Mouse (Mus musculus) embryonic facial prominence, embryonic 13.5 days (tissue): ENCODE results near the gene Thnsl2. TPM values are rescaled to one million over a fixed set of nuclear protein-coding genes. Genes with fewer than 3 reads are reported as not detected.
A peak's percentile ranks its signal among the peaks of the same experiment; 100 is the strongest.

Source experiments
- ATAC-seq: fragments of 200-750 bp; cut with Nextera tagmentation; 2 replicates; pipeline ENCODE4 v1.8.0; 2017; ENCODE audit warnings: low read depth; ENCODE audit not compliant: insufficient number of reproducible peaks, insufficient read depth, low FRiP score, low TSS enrichment
- H3K27ac ChIP-seq: fragments of 300-500 bp; sonication (generic); 2 replicates; pipeline ENCODE4 v1.5.1; 2015; ENCODE audit warnings: moderate library complexity, mild to moderate bottlenecking, inconsistent platforms
- H3K27me3 ChIP-seq: fragments of 300-500 bp; sonication (generic); 2 replicates; pipeline ENCODE4 v1.6.1; 2015; ENCODE audit warnings: mild to moderate bottlenecking, inconsistent platforms
- H3K36me3 ChIP-seq: fragments of 300-500 bp; sonication (generic); 2 replicates; pipeline ENCODE4 v1.6.1; 2015; ENCODE audit warnings: mild to moderate bottlenecking, inconsistent platforms
- H3K4me1 ChIP-seq: fragments of 300-500 bp; sonication (generic); 2 replicates; pipeline ENCODE4 v1.6.1; 2015; ENCODE audit warnings: inconsistent platforms
- H3K4me2 ChIP-seq: fragments of 300-500 bp; sonication (generic); 2 replicates; pipeline ENCODE4 v1.6.1; 2015; ENCODE audit warnings: moderate library complexity, mild to moderate bottlenecking, inconsistent platforms
- H3K4me3 ChIP-seq: fragments of 300-500 bp; sonication (generic); 2 replicates; pipeline ENCODE4 v1.5.1; 2015; ENCODE audit warnings: mild to moderate bottlenecking, inconsistent platforms
- H3K9ac ChIP-seq: fragments of 300-500 bp; sonication (generic); 2 replicates; pipeline ENCODE4 v1.6.1; 2015; ENCODE audit warnings: mild to moderate bottlenecking, inconsistent platforms
- H3K9me3 ChIP-seq: fragments of 300-500 bp; sonication (generic); 2 replicates; pipeline ENCODE4 v1.6.1; 2016; ENCODE audit warnings: inconsistent platforms
- WGBS: fragments of 180-500 bp; shearing (Covaris S2); methylation state at CpG from one replicate; pipeline ENCODE4 v1.1.7; 2015; ENCODE audit warnings: mixed read lengths; 5-methylcytosine and 5-hydroxymethylcytosine counted together
- polyA plus RNA-seq: library from polyadenylated mRNA; unstranded; fragments of >200 nt; fragmentation: Nextera tagmentation; extraction: Ambion mirVana; gene quantifications from 2 replicates; pipeline ENCODE4 v1.2.1, GENCODE M21; 2015

Gene Thnsl2
- 6.0 and 6.1 TPM in 2 replicates for polyA plus RNA-seq

DNA sequence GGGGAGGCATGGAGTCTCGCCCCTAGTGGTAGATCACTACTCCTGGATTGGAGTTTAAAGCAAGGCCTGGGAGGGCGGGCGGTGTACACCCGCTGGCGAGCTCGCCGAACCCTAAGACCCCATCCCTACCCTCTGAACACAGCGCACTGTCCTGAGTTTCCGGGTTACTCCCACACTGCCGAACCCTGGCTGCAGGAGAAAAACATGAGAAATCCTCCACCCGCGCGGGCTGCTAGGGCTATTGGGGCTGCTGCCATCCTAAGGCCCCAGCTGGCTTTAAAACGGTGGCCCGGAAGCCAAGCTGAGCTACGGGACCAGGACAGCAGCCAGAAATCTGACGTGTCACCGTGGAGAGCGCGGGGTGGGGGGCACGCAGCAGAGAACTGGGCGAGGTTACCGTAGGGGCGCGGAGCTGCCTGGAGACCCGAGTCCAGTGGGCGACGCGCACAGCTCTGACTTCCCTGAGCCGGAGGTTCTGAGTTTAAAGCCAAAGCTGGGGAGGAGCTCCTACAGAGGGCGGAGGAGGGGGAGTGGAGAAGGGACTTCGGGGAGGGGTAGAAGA is at the start of gene Thnsl2:
Thnsl2 (minus strand) TSS at position 546 of the 562 bp plus-strand sequence.
- WGBS: under 1% methylated on average over 32 of the region's 32 CpGs
- H3K36me3 ChIP-seq: no peaks in the 10 kb centered on the region
- peak; percentile 85 for ATAC-seq
- peak within 1 kb of the TSS; percentile 82 for H3K4me2 ChIP-seq
- H3K27ac ChIP-seq: peak within 1 kb of the TSS; percentile 72
- H3K9me3 ChIP-seq: no peaks in the 10 kb centered on the region
- H3K4me1 ChIP-seq: peaks cover 5% of the 10 kb centered on the region
- peak within 1 kb of the TSS; percentile 64 for H3K4me3 ChIP-seq
- H3K9ac ChIP-seq: peak within 1 kb of the TSS; percentile 79
- no peaks in the 10 kb centered on the region for H3K27me3 ChIP-seq

DNA sequence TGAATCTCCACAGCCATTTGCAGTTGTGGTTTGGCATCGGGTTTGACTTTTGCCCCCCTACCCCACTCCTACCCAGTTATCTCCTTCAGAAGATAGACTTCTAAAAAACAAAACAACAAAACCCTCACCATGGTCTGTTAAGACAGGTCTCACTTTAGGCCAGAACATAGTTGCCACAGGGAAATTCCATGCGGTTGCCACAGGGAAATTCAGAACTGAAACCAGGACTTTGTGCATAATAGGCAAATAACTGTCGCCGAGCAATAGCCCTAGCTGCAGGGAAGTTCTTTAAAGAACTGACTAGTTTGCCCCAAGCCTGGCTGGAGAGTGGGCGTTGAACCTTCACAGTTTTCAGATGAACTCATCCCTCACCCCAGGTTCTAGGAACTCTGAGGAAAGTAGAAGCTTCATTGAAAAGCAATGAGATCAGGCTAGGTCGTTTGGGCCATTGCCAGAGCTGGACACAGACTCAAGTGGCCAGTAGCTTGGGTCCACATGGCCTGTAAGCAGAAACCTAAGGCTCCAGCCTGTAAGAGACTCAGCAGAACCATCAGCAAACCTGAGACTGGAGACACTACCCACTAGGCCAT is 49.0 kb upstream of the Thnsl2 start:
- H3K4me1 ChIP-seq: no peaks in the 10 kb centered on the region
- no peak overlapping the region for H3K27ac ChIP-seq
- no peak overlapping the region for H3K4me2 ChIP-seq
- ATAC-seq: no peak
- H3K36me3 ChIP-seq: no peaks in the 10 kb centered on the region
- WGBS: 78% methylated on average over 6 of the region's 6 CpGs
- H3K4me3 ChIP-seq: no peak overlapping the region
- H3K9ac ChIP-seq: no peak overlapping the region
- H3K27me3 ChIP-seq: no peaks in the 10 kb centered on the region
- no peaks in the 10 kb centered on the region for H3K9me3 ChIP-seq

DNA sequence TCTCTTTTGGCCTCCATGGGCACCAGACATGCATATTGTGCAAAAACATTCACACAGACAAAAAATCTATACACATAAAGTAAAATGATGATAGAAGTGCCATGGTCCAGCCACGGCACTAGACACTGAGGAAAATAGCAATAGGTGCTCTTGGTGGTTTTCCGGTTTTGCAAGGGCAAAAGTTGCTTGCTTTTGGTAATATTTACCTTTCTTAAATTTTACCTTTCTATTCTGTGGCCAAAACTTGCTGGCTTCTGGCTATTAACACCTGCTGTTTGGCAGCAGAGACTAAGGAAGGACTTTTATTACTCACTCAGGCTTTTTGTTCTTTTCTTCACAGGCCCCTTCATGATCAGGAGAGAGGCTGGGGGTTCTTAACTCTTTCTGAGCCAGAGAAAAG is 46.3 kb upstream of the Thnsl2 start:
- H3K4me3 ChIP-seq: no peak overlapping the region
- no peaks in the 10 kb centered on the region for H3K4me1 ChIP-seq
- WGBS: 87% methylated on average over 2 of the region's 2 CpGs
- no peak overlapping the region for H3K27ac ChIP-seq
- no peak for ATAC-seq
- no peak overlapping the region for H3K4me2 ChIP-seq
- no peaks in the 10 kb centered on the region for H3K36me3 ChIP-seq
- no peaks in the 10 kb centered on the region for H3K9me3 ChIP-seq
- no peak overlapping the region for H3K9ac ChIP-seq
- H3K27me3 ChIP-seq: no peaks in the 10 kb centered on the region

DNA sequence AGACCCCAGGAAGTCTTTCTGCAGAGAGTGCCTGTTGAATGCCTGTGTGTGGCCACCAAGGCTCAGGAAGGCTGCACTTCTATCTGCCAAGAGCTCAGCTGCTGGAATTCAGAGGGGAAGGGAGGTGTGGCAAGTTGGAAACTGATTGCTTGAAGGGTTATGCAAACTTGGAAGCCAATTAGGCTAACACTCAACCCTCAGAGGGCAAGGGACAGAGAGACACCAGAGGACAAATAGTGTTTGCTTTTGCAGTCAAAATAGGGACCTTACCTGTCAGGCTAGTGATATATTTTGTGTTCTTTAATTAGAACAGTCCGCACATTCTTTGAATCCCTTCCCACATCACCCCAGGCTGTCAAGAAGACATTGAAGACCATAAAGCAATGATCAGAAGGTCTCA is 45.3 kb upstream of the Thnsl2 start:
- H3K27me3 ChIP-seq: no peaks in the 10 kb centered on the region
- no peaks in the 10 kb centered on the region for H3K36me3 ChIP-seq
- no peak overlapping the region for H3K4me3 ChIP-seq
- no peak overlapping the region for H3K9ac ChIP-seq
- H3K9me3 ChIP-seq: no peaks in the 10 kb centered on the region
- ATAC-seq: no peak
- WGBS: 59% methylated on average over 1 of the region's 1 CpGs
- no peak overlapping the region for H3K4me2 ChIP-seq
- H3K27ac ChIP-seq: no peak overlapping the region
- H3K4me1 ChIP-seq: no peaks in the 10 kb centered on the region

DNA sequence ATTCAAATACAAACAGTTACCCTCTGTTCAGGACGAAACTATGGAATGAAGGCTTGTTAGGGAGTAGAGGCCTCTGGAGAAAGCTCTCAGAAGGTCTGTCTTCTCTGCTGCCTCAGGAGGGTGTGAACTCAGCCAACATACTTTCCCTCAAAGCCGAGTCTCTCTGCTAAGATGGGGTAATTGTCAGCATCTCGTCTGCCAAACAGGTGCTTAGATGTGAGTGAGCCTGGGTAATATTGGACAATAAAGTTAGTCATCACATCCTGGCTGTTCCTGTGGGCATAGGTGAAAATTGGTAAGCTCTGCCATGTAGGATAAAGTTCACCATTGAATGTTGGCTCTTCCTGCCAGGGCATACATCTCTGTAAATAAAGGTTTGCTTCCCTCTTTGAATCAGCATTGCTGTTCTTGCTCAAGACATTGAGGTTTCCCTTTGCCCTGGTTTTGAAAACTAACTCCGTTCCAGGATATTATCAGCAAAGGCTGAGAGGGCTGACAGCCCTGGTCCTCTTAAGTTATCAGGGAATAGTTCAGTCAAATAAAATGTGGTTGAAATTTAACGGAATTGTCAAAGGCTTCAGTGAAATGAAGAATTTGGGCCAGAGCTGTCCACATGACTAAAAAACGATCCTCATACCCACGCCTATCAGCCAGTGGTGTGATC is 40.8 kb upstream of the Thnsl2 start:
- H3K27me3 ChIP-seq: no peaks in the 10 kb centered on the region
- ATAC-seq: no peak
- H3K9ac ChIP-seq: no peak overlapping the region
- H3K36me3 ChIP-seq: no peaks in the 10 kb centered on the region
- H3K27ac ChIP-seq: no peak overlapping the region
- H3K4me1 ChIP-seq: no peaks in the 10 kb centered on the region
- no peaks in the 10 kb centered on the region for H3K9me3 ChIP-seq
- WGBS: 80% methylated on average over 7 of the region's 7 CpGs
- H3K4me3 ChIP-seq: no peak overlapping the region
- H3K4me2 ChIP-seq: no peak overlapping the region

DNA sequence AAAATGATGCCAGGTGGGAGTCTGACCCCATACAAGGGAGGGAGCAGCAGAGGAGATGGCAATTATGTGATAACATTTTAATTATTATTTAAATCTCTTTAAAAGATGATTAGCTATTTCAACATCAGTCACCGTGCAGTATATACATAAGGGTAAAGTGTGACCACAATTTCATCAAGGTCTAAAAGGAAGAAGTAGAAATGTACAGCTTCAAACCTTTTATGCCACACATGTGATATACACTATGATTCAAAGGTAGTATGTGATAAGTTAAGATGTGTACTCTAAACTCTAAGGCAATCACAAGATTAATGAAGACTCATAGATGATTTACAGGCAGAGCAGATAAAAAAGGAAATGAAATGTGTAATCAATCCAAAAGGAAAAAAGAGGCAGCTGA is 36.4 kb upstream of the Thnsl2 start:
- Histone ChIP-seq H3K27me3 (no peaks in the 10 kb centered on the region), H3K4me1 (no peaks in the 10 kb centered on the region), H3K27ac (no peak overlapping the region), H3K9me3 (no peaks in the 10 kb centered on the region), H3K36me3 (no peaks in the 10 kb centered on the region), H3K4me2 (no peak overlapping the region), H3K4me3 (no peak overlapping the region), H3K9ac (no peak overlapping the region)
- ATAC-seq: no peak
- 88% methylated on average over 1 of the region's 1 CpGs for WGBS

DNA sequence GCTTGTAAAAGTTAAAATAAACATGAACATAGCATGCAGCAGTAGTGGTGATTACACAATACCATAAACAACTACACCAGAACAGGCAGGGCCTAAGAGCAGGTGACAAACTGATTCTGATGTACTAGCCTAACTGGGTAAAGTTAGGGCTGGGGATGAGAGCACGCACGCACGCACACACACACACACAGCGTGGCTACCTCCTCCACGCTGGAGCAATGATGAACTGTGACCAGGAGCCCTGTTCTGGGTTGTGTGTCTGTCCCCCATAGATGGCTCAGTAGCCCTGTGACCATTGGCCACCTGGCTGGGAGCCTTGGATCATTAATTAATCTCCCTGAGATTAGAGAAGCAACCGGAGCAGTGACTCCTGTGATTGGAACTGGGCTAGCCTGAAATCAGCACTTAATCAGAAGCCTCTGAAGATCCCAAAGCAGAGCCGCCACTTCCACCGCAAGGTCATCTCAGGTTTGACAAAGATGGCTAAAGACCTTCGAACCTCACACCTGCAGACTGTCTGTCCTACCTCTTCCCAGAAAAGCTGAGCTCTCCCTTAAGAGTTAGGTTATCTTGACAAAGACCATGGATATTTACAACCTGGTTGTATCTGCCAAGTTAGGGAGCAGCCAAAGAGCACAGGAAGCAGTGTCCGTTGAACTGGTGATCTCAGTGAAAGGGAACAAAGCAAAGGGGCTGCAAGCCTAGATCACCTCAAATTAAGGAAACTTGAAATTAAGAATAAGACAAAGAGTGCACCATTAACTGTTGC is 28.8 kb upstream of the Thnsl2 start:
- no peak for ATAC-seq
- Histone ChIP-seq H3K4me2 (no peak overlapping the region), H3K27ac (no peak overlapping the region), H3K36me3 (no peaks in the 10 kb centered on the region), H3K27me3 (no peaks in the 10 kb centered on the region), H3K4me3 (no peak overlapping the region), H3K4me1 (no peaks in the 10 kb centered on the region), H3K9me3 (no peaks in the 10 kb centered on the region), H3K9ac (no peak overlapping the region)
- 88% methylated on average over 10 of the region's 10 CpGs for WGBS

DNA sequence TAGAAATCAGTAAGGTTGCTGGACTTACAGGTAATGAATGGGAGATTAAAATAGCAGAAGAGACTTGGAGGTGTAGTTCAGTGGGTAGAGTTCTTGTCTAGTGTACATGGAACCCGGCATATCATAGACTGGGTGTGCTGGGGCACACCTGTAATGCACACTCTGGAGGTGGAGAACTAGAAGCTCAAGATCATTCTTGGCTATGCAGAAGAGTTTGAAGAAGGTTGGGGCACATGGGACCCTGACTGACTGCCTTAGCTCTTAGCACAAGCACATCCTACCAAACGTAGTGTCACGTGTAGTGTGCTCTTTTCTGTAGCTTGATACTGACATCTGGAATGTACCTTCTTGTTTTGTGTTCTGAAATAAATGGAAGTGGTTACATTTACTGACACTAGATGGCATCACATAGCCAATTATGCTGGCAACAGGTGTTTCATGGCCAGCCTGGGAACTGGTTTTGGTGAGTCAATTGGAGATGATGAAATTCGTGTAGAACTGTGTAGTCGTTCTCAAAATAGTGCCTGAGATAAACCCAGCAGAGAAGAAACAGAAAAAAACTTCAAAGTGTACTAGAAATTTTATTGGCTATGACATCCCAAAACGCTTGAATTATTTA is 22.4 kb upstream of the Thnsl2 start:
- Histone ChIP-seq H3K4me2 (no peak overlapping the region), H3K9ac (no peak overlapping the region), H3K4me1 (no peaks in the 10 kb centered on the region), H3K4me3 (no peak overlapping the region), H3K27me3 (no peaks in the 10 kb centered on the region), H3K36me3 (no peaks in the 10 kb centered on the region), H3K9me3 (no peaks in the 10 kb centered on the region), H3K27ac (no peak overlapping the region)
- no peak for ATAC-seq
- WGBS: 45% methylated on average over 6 of the region's 6 CpGs

DNA sequence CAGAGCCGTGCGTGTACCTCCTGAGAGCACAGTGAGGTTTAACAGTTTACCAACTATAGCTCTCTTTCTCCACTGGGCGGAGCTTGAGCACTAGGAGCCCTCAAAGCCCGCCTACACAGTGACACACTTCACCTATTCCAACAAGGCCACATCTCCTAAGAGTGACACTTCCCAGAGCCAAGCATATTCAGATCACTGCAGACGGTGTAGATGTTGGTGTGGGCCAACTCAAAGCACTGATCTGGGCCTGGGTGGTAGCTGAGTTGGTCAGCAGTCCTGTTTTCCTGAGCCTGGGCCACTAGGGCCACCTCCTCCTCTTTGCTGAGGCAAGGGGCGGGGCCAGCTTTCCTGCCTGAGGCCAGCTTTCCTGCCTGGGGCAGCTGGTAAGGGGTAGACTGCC is 20.2 kb upstream of the Thnsl2 start:
- Histone ChIP-seq H3K36me3 (no peaks in the 10 kb centered on the region), H3K4me2 (no peak overlapping the region), H3K9ac (no peak overlapping the region), H3K27ac (no peak overlapping the region), H3K4me3 (no peak overlapping the region), H3K27me3 (no peaks in the 10 kb centered on the region), H3K9me3 (no peaks in the 10 kb centered on the region), H3K4me1 (no peaks in the 10 kb centered on the region)
- 28% methylated on average over 6 of the region's 6 CpGs for WGBS
- ATAC-seq: 0 out of 2 replicates have a peak, but pooled peaks have one; percentile 43

DNA sequence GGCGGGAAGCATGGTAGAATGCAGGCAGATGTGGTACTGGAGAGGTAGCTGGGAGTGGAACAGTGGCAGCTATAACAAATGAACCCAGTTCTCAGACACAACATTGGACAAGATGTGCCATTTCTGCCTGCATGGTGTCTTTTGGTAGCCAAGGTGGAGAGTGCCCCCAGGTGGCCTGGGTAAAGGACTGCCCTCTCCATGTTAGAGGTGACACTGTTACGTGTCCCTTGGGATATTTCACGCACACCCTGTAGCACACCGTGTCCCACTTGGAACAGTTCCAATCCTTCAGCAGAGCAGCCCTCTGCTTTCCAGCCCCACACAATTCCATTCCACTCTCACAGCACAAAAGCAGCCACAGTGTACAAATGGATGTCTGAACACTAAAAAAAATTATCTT is 18.0 kb upstream of the Thnsl2 start:
- H3K27ac ChIP-seq: no peak overlapping the region
- ATAC-seq: no peak
- WGBS: 64% methylated on average over 4 of the region's 4 CpGs

DNA sequence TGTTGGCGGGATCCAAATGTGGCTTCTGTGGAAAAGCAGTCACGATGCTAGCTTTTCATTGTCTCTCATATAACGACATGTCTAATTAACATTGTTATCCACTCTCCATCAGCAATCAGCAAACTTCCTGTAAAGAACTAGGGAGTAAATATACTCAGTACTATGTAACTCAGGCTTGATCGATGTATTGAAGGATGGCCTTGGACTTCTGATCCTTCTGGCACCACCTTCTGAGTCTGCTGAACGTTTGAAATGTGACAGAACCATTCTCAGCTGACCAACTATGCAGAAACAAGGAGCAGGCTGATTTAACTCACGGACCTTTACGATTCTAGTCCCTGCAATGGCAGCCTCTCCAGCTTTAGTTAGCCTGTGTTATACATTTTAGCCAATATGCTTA is 17.1 kb upstream of the Thnsl2 start:
- Histone ChIP-seq H3K27ac (no peak overlapping the region), H3K4me3 (no peak overlapping the region), H3K4me1 (no peaks in the 10 kb centered on the region), H3K4me2 (no peak overlapping the region), H3K9me3 (no peaks in the 10 kb centered on the region), H3K27me3 (no peaks in the 10 kb centered on the region), H3K9ac (no peak overlapping the region), H3K36me3 (no peaks in the 10 kb centered on the region)
- WGBS: 75% methylated on average over 7 of the region's 7 CpGs
- no peak for ATAC-seq

More for the DNA sequence above, 18.0 kb upstream of the Thnsl2 start:
- no peaks in the 10 kb centered on the region for H3K27me3 ChIP-seq
- H3K9ac ChIP-seq: no peak overlapping the region
- no peak overlapping the region for H3K4me3 ChIP-seq
- H3K9me3 ChIP-seq: no peaks in the 10 kb centered on the region
- no peak overlapping the region for H3K4me2 ChIP-seq
- H3K36me3 ChIP-seq: no peaks in the 10 kb centered on the region
- no peaks in the 10 kb centered on the region for H3K4me1 ChIP-seq
